Mouse (Mus musculus) embryonic facial prominence, embryonic 10.5 days (tissue): Measurements from ENCODE around the gene Rbms1. TPM values are rescaled to one million over a fixed set of nuclear protein-coding genes. Genes with fewer than 3 reads are reported as not detected.

Source experiments
- DNase-seq: peaks from one replicate; pipeline ENCODE4 v3.0.0-alpha.2; 2017; ENCODE audit warnings: low spot score
- H3K27ac ChIP-seq: fragments of 300-500 bp; sonication (generic); replicated peaks from 2 replicates; pipeline ENCODE4 v1.5.1; 2016; ENCODE audit warnings: mild to moderate bottlenecking
- H3K27me3 ChIP-seq: fragments of 300-500 bp; sonication (generic); replicated peaks from 2 replicates; pipeline ENCODE4 v1.6.1; 2016; ENCODE audit warnings: low read depth, mild to moderate bottlenecking; ENCODE audit not compliant: poor library complexity, severe bottlenecking
- H3K36me3 ChIP-seq: fragments of 300-500 bp; sonication (generic); replicated peaks from 2 replicates; pipeline ENCODE4 v1.6.1; 2016; ENCODE audit warnings: mild to moderate bottlenecking, moderate library complexity
- H3K4me1 ChIP-seq: fragments of 300-500 bp; sonication (generic); 2 replicates; pipeline ENCODE4 v1.6.1; 2016
- H3K4me3 ChIP-seq: fragments of 300-500 bp; sonication (generic); 2 replicates; pipeline ENCODE4 v1.5.1; 2016; ENCODE audit warnings: mild to moderate bottlenecking, moderate library complexity
- H3K9me3 ChIP-seq: fragments of 300-500 bp; sonication (generic); 2 replicates; pipeline ENCODE4 v1.6.1; 2016; ENCODE audit warnings: mild to moderate bottlenecking
- WGBS: fragments of 180-500 bp; shearing (Covaris S2); methylation state at CpG from one replicate; pipeline ENCODE4 v1.1.7; 2016; 5-methylcytosine and 5-hydroxymethylcytosine counted together
- polyA plus RNA-seq: library from polyadenylated mRNA; unstranded; fragments of >200 nt; fragmentation: Nextera tagmentation; extraction: Ambion mirVana; gene quantifications from 2 replicates; pipeline ENCODE4 v1.2.1, GENCODE M21; 2016

The Rbms1 gene
- polyA plus RNA-seq, 1 experiment from 2014 or later = 106 TPM

GRCm38 (mm10) chr2:60750591-60750990 lies 212.4 kb downstream of the Rbms1 start:
- no peak for DNase-seq
- H3K4me3 ChIP-seq = no peak overlapping the region
- no peaks in the 10 kb centered on the region for H3K27me3 ChIP-seq
- WGBS = 83% methylated on average over 3 of the region's 3 CpGs
- no peaks in the 10 kb centered on the region for H3K9me3 ChIP-seq
- H3K27ac ChIP-seq = no peak overlapping the region
- peaks cover 40% of the 10 kb centered on the region for H3K36me3 ChIP-seq
- 0 out of 2 replicates have a peak, but pooled peaks cover 8% of the 10 kb centered on the region for H3K4me1 ChIP-seq

- no peak for DNase-seq
- H3K4me3 ChIP-seq = no peak overlapping the region
- no peaks in the 10 kb centered on the region for H3K9me3 ChIP-seq
- 92% methylated on average over 1 of the region's 1 CpGs for WGBS
- no peak overlapping the region for H3K27ac ChIP-seq
- peaks cover 22% of the 10 kb centered on the region for H3K36me3 ChIP-seq
- H3K4me1 ChIP-seq = 0 out of 2 replicates have a peak, but pooled peaks cover 11% of the 10 kb centered on the region
- H3K27me3 ChIP-seq = no peaks in the 10 kb centered on the region
Observed at GRCm38 (mm10) chr2:60748585-60748984, 214.4 kb downstream of the Rbms1 start.

- peak; percentile 19 for DNase-seq
- Histone ChIP-seq H3K9me3 (no peaks in the 10 kb centered on the region), H3K4me3 (no peak overlapping the region), H3K27me3 (no peaks in the 10 kb centered on the region), H3K27ac (no peak overlapping the region), H3K36me3 (peaks cover 13% of the 10 kb centered on the region), H3K4me1 (0 out of 2 replicates have a peak, but pooled peaks cover 11% of the 10 kb centered on the region)
- WGBS = 77% methylated on average over 3 of the region's 3 CpGs
Observed at GRCm38 (mm10) chr2:60747590-60747989, 215.4 kb downstream of the Rbms1 start.

GRCm38 (mm10) chr2:60744674-60745073 lies 218.3 kb downstream of the Rbms1 start:
- peaks cover 9% of the 10 kb centered on the region for H3K36me3 ChIP-seq
- no peak overlapping the region for H3K27ac ChIP-seq
- H3K27me3 ChIP-seq = no peaks in the 10 kb centered on the region
- no peaks in the 10 kb centered on the region for H3K9me3 ChIP-seq
- WGBS = 72% methylated on average over 3 of the region's 3 CpGs
- DNase-seq = no peak
- no peak overlapping the region for H3K4me3 ChIP-seq
- 0 out of 2 replicates have a peak, but pooled peaks cover 14% of the 10 kb centered on the region for H3K4me1 ChIP-seq

- no peaks in the 10 kb centered on the region for H3K9me3 ChIP-seq
- H3K27me3 ChIP-seq = no peaks in the 10 kb centered on the region; the same call in 1 of the 2 replicates
- H3K36me3 ChIP-seq = no peaks in the 10 kb centered on the region
- H3K4me3 ChIP-seq = no peak overlapping the region
- no peak for DNase-seq
- peaks cover 16% of the 10 kb centered on the region; the same call in 1 of the 2 replicates for H3K4me1 ChIP-seq
- H3K27ac ChIP-seq = no peak overlapping the region
- 80% methylated on average over 10 of the region's 10 CpGs for WGBS
Observed at GRCm38 (mm10) chr2:60739389-60740137, 223.4 kb downstream of the Rbms1 start.

- Histone ChIP-seq H3K4me1 (peaks cover 19% of the 10 kb centered on the region), H3K36me3 (no peaks in the 10 kb centered on the region), H3K27me3 (no peaks in the 10 kb centered on the region), H3K27ac (no peak overlapping the region), H3K4me3 (no peak overlapping the region), H3K9me3 (no peaks in the 10 kb centered on the region)
- 55% methylated on average over 6 of the region's 6 CpGs for WGBS
- peak; percentile 9 for DNase-seq
Observed at GRCm38 (mm10) chr2:60730929-60731328, 232.1 kb downstream of the Rbms1 start.

- H3K27ac ChIP-seq = no peak overlapping the region; the same call in 1 of the 2 replicates
- peak; percentile 56 for DNase-seq
Observed at GRCm38 (mm10) chr2:60730024-60730423, 233.0 kb downstream of the Rbms1 start.

GRCm38 (mm10) chr2:60728902-60729585 lies 233.9 kb downstream of the Rbms1 start:
- H3K4me1 ChIP-seq = peaks cover 20% of the 10 kb centered on the region
- no peaks in the 10 kb centered on the region for H3K27me3 ChIP-seq
- H3K9me3 ChIP-seq = no peaks in the 10 kb centered on the region
- no peak overlapping the region for H3K4me3 ChIP-seq
- peak; percentile 3 for DNase-seq
- no peak overlapping the region for H3K27ac ChIP-seq
- H3K36me3 ChIP-seq = no peaks in the 10 kb centered on the region
- WGBS = 72% methylated on average over 10 of the region's 10 CpGs

More at GRCm38 (mm10) chr2:60730024-60730423, 233.0 kb downstream of the Rbms1 start:
- H3K4me3 ChIP-seq = no peak overlapping the region
- 5% methylated on average over 3 of the region's 3 CpGs for WGBS
- no peaks in the 10 kb centered on the region for H3K27me3 ChIP-seq
- no peaks in the 10 kb centered on the region for H3K9me3 ChIP-seq
- H3K36me3 ChIP-seq = no peaks in the 10 kb centered on the region
- peaks cover 19% of the 10 kb centered on the region for H3K4me1 ChIP-seq

GRCm38 (mm10) chr2:60724660-60725059 lies 238.3 kb downstream of the Rbms1 start:
- Histone ChIP-seq H3K36me3 (no peaks in the 10 kb centered on the region), H3K27ac (no peak overlapping the region), H3K9me3 (no peaks in the 10 kb centered on the region), H3K4me3 (no peak overlapping the region), H3K4me1 (peaks cover 29% of the 10 kb centered on the region), H3K27me3 (no peaks in the 10 kb centered on the region)
- DNase-seq = no peak
- 75% methylated on average over 2 of the region's 2 CpGs for WGBS

GRCm38 (mm10) chr2:60722967-60723366 lies 240.0 kb downstream of the Rbms1 start:
- Histone ChIP-seq H3K9me3 (no peaks in the 10 kb centered on the region), H3K27me3 (peaks cover 2% of the 10 kb centered on the region; the same call in 1 of the 2 replicates), H3K4me1 (peaks cover 16% of the 10 kb centered on the region; the same call in 1 of the 2 replicates), H3K36me3 (no peaks in the 10 kb centered on the region), H3K4me3 (no peak overlapping the region), H3K27ac (no peak overlapping the region)
- 95% methylated on average over 3 of the region's 3 CpGs for WGBS
- DNase-seq = no peak

- Histone ChIP-seq H3K9me3 (no peaks in the 10 kb centered on the region), H3K4me1 (peaks cover 18% of the 10 kb centered on the region), H3K27me3 (peaks cover 4% of the 10 kb centered on the region; the same call in 1 of the 2 replicates), H3K4me3 (no peak within 1 kb of the TSS), H3K27ac (no peak within 1 kb of the TSS), H3K36me3 (no peaks in the 10 kb centered on the region)
- 88% methylated on average over 14 of the region's 14 CpGs for WGBS
- DNase-seq = no peak
Observed at GRCm38 (mm10) chr2:60722514-60722913, 240.5 kb downstream of the Rbms1 start, which contains the start of gene Itgb6. TSS of gene Itgb6 (minus strand) at chr2:60722643.

GRCm38 (mm10) chr2:60720906-60721305 lies 242.1 kb downstream of the Rbms1 start:
- no peak for DNase-seq
- no peaks in the 10 kb centered on the region for H3K9me3 ChIP-seq
- no peaks in the 10 kb centered on the region for H3K36me3 ChIP-seq
- H3K27ac ChIP-seq = no peak overlapping the region
- peaks cover 6% of the 10 kb centered on the region for H3K27me3 ChIP-seq
- peaks cover 33% of the 10 kb centered on the region for H3K4me1 ChIP-seq
- WGBS = 24% methylated on average over 5 of the region's 5 CpGs
- H3K4me3 ChIP-seq = no peak overlapping the region
